Mouse (Mus musculus): ENCODE data around the gene Osbpl10. TPM values are rescaled to one million over a fixed set of nuclear protein-coding genes. Genes with fewer than 3 reads are reported as not detected.

Osbpl10 gene
- polyA plus RNA-seq, 1 experiment, result 7.0 TPM

- peak; percentile 30 for DNase-seq
- no peaks in the 10 kb centered on the region for H3K36me3 ChIP-seq (ENCODE audit: control insufficient read depth, insufficient read depth, low read length)
- H3K27me3 ChIP-seq (replicated peaks; ENCODE audit: control insufficient read depth, insufficient read depth, low read length), result no peaks in the 10 kb centered on the region
- no peaks in the 10 kb centered on the region for H3K4me1 ChIP-seq (ENCODE audit: control insufficient read depth, insufficient read depth, low read length)
- 52% methylated on average over 21 of the region's 21 CpGs for WGBS
- H3K27ac ChIP-seq (ENCODE audit: insufficient read depth, low read depth, low read length), result no peak overlapping the region
- no peak for TF ChIP-seq POLR2A (IDR thresholded peaks at IDR 0.05; ENCODE audit: low read depth, low read length)
- no peak overlapping the region for H3K4me3 ChIP-seq (ENCODE audit: insufficient read depth, low read depth, low read length)
Observed at GRCm38 (mm10) chr9:115215830-115216701, 237.7 kb downstream of the Osbpl10 start.

GRCm38 (mm10) chr9:115217984-115218383 lies 239.6 kb downstream of the Osbpl10 start:
- 59% methylated on average over 9 of the region's 9 CpGs for WGBS
- no peaks in the 10 kb centered on the region for H3K4me1 ChIP-seq (ENCODE audit: control insufficient read depth, insufficient read depth, low read length)
- no peaks in the 10 kb centered on the region for H3K36me3 ChIP-seq (ENCODE audit: control insufficient read depth, insufficient read depth, low read length)
- no peaks in the 10 kb centered on the region for H3K27me3 ChIP-seq (replicated peaks; ENCODE audit: control insufficient read depth, insufficient read depth, low read length)
- no peak for TF ChIP-seq CTCF (conservative IDR thresholded peaks at IDR 0.05; ENCODE audit: insufficient read depth, insufficient read length, low read depth, low read length)
- TF ChIP-seq POLR2A (IDR thresholded peaks at IDR 0.05; ENCODE audit: low read depth, low read length), result no peak
- no peak overlapping the region for H3K27ac ChIP-seq (ENCODE audit: insufficient read depth, low read depth, low read length)
- no peak for DNase-seq
- no peak overlapping the region for H3K4me3 ChIP-seq (ENCODE audit: insufficient read depth, low read depth, low read length)

GRCm38 (mm10) chr9:115220466-115220865 lies 242.1 kb downstream of the Osbpl10 start:
- Histone ChIP-seq H3K27ac (ENCODE audit: insufficient read depth, low read depth, low read length) (no peak overlapping the region), H3K4me1 (ENCODE audit: control insufficient read depth, insufficient read depth, low read length) (no peaks in the 10 kb centered on the region), H3K4me3 (ENCODE audit: insufficient read depth, low read depth, low read length) (no peak overlapping the region), H3K27me3 (replicated peaks; ENCODE audit: control insufficient read depth, insufficient read depth, low read length) (no peaks in the 10 kb centered on the region), H3K36me3 (ENCODE audit: control insufficient read depth, insufficient read depth, low read length) (no peaks in the 10 kb centered on the region)
- TF ChIP-seq CTCF (conservative IDR thresholded peaks at IDR 0.05; ENCODE audit: insufficient read depth, insufficient read length, low read depth, low read length), result no peak
- no peak for TF ChIP-seq POLR2A (IDR thresholded peaks at IDR 0.05; ENCODE audit: low read depth, low read length)
- no peak for DNase-seq
- 75% methylated on average over 7 of the region's 7 CpGs for WGBS

- 93% methylated on average over 7 of the region's 7 CpGs for whole genome bisulfite sequencing
- Histone ChIP-seq H3K27ac (ENCODE audit: insufficient read depth, low read depth, low read length) (no peak overlapping the region), H3K36me3 (ENCODE audit: control insufficient read depth, insufficient read depth, low read length) (no peaks in the 10 kb centered on the region), H3K4me1 (ENCODE audit: control insufficient read depth, insufficient read depth, low read length) (no peaks in the 10 kb centered on the region), H3K27me3 (replicated peaks; ENCODE audit: control insufficient read depth, insufficient read depth, low read length) (no peaks in the 10 kb centered on the region), H3K4me3 (ENCODE audit: insufficient read depth, low read depth, low read length) (no peak overlapping the region)
- no peak for DNase-seq
- TF ChIP-seq POLR2A (IDR thresholded peaks at IDR 0.05; ENCODE audit: low read depth, low read length) (no peak), CTCF (conservative IDR thresholded peaks at IDR 0.05; ENCODE audit: insufficient read depth, insufficient read length, low read depth, low read length) (no peak)
Observed at GRCm38 (mm10) chr9:115221265-115221664, 242.9 kb downstream of the Osbpl10 start.

- H3K27me3 ChIP-seq (replicated peaks; ENCODE audit: control insufficient read depth, insufficient read depth, low read length), result no peaks in the 10 kb centered on the region
- no peaks in the 10 kb centered on the region for H3K36me3 ChIP-seq (ENCODE audit: control insufficient read depth, insufficient read depth, low read length)
- H3K4me1 ChIP-seq (ENCODE audit: control insufficient read depth, insufficient read depth, low read length), result no peaks in the 10 kb centered on the region
- no peak for TF ChIP-seq CTCF (conservative IDR thresholded peaks at IDR 0.05; ENCODE audit: insufficient read depth, insufficient read length, low read depth, low read length)
- no peak for TF ChIP-seq POLR2A (IDR thresholded peaks at IDR 0.05; ENCODE audit: low read depth, low read length)
- DNase-seq, result no peak
- no peak overlapping the region for H3K27ac ChIP-seq (ENCODE audit: insufficient read depth, low read depth, low read length)
- WGBS, result 83% methylated on average over 7 of the region's 7 CpGs
- H3K4me3 ChIP-seq (ENCODE audit: insufficient read depth, low read depth, low read length), result no peak overlapping the region
Observed at GRCm38 (mm10) chr9:115224744-115225354, 246.5 kb downstream of the Osbpl10 start.

- DNase-seq, result no peak
- 95% methylated on average over 4 of the region's 4 CpGs for WGBS
- TF ChIP-seq CTCF (conservative IDR thresholded peaks at IDR 0.05; ENCODE audit: insufficient read depth, insufficient read length, low read depth, low read length) (no peak), POLR2A (IDR thresholded peaks at IDR 0.05; ENCODE audit: low read depth, low read length) (no peak)
- H3K27ac ChIP-seq (ENCODE audit: insufficient read depth, low read depth, low read length), result no peak overlapping the region
- no peak overlapping the region for H3K4me3 ChIP-seq (ENCODE audit: insufficient read depth, low read depth, low read length)
- H3K4me1 ChIP-seq (ENCODE audit: control insufficient read depth, insufficient read depth, low read length), result no peaks in the 10 kb centered on the region
- no peaks in the 10 kb centered on the region for H3K36me3 ChIP-seq (ENCODE audit: control insufficient read depth, insufficient read depth, low read length)
- no peaks in the 10 kb centered on the region for H3K27me3 ChIP-seq (replicated peaks; ENCODE audit: control insufficient read depth, insufficient read depth, low read length)
Observed at GRCm38 (mm10) chr9:115229145-115229544, 250.8 kb downstream of the Osbpl10 start.

GRCm38 (mm10) chr9:115229676-115230075 lies 251.3 kb downstream of the Osbpl10 start:
- TF ChIP-seq POLR2A (IDR thresholded peaks at IDR 0.05; ENCODE audit: low read depth, low read length), result no peak
- no peak for TF ChIP-seq CTCF (conservative IDR thresholded peaks at IDR 0.05; ENCODE audit: insufficient read depth, insufficient read length, low read depth, low read length)
- DNase-seq, result no peak
- Histone ChIP-seq H3K4me3 (ENCODE audit: insufficient read depth, low read depth, low read length) (no peak overlapping the region), H3K36me3 (ENCODE audit: control insufficient read depth, insufficient read depth, low read length) (no peaks in the 10 kb centered on the region), H3K27me3 (replicated peaks; ENCODE audit: control insufficient read depth, insufficient read depth, low read length) (no peaks in the 10 kb centered on the region), H3K4me1 (ENCODE audit: control insufficient read depth, insufficient read depth, low read length) (no peaks in the 10 kb centered on the region), H3K27ac (ENCODE audit: insufficient read depth, low read depth, low read length) (no peak overlapping the region)
- 83% methylated on average over 10 of the region's 10 CpGs for WGBS
